Mouse (Mus musculus) kidney, embryonic 16.5 days (tissue): Measurements from ENCODE around the gene Frem3. TPM values are rescaled to one million over a fixed set of nuclear protein-coding genes. Genes with fewer than 3 reads are reported as not detected.

Experiments
- polyA plus RNA-seq: library from polyadenylated mRNA; unstranded; fragments of >200 nt; fragmentation: Nextera tagmentation; extraction: Ambion mirVana; gene quantifications from 2 replicates; pipeline ENCODE4 v1.2.1, GENCODE M21; 2015

Gene Frem3
- polyA plus RNA-seq, 1 experiment from 2014 or later, result 0.30 TPM

Other genes with a start within 250 kb of the Frem3 start
- 4.9 and 5.7 TPM in 2 replicates for gene Gypa, start 117.3 kb upstream of the Frem3 start, polyA plus RNA-seq
- gene Smarca5, start 128.4 kb downstream of the Frem3 start, polyA plus RNA-seq, result 57.3 and 58.7 TPM in 2 replicates